Mouse (Mus musculus) liver, embryonic 13.5 days (tissue): ENCODE measurements around the gene Tinf2. TPM values are rescaled to one million over a fixed set of nuclear protein-coding genes. Genes with fewer than 3 reads are reported as not detected.

Experiments used
- ATAC-seq: fragments of 200-750 bp; cut with Nextera tagmentation; 2 replicates; pipeline ENCODE4 v1.8.0; 2017; ENCODE audit warnings: low read depth, mild to moderate bottlenecking, moderate number of reproducible peaks, moderate library complexity
- DNase-seq: peaks from one replicate; pipeline ENCODE4 v3.0.0; 2022
- H3K27ac ChIP-seq: fragments of 300-500 bp; sonication (generic); 2 replicates; pipeline ENCODE4 v1.5.1; 2015; ENCODE audit warnings: moderate library complexity, mild to moderate bottlenecking, inconsistent platforms
- H3K27me3 ChIP-seq: fragments of 300-500 bp; sonication (generic); 2 replicates; pipeline ENCODE4 v1.6.1; 2015; ENCODE audit warnings: mild to moderate bottlenecking, inconsistent platforms
- H3K36me3 ChIP-seq: fragments of 300-500 bp; sonication (generic); 2 replicates; pipeline ENCODE4 v1.6.1; 2015; ENCODE audit warnings: mild to moderate bottlenecking, inconsistent platforms
- H3K4me1 ChIP-seq: fragments of 300-500 bp; sonication (generic); replicated peaks from 2 replicates; pipeline ENCODE4 v1.6.1; 2015; ENCODE audit warnings: inconsistent platforms
- H3K4me2 ChIP-seq: fragments of 300-500 bp; sonication (generic); 2 replicates; pipeline ENCODE4 v1.6.1; 2015; ENCODE audit warnings: inconsistent platforms, mild to moderate bottlenecking, moderate library complexity
- H3K4me3 ChIP-seq: fragments of 300-500 bp; sonication (generic); replicated peaks from 2 replicates; pipeline ENCODE4 v1.5.1; 2015; ENCODE audit warnings: mild to moderate bottlenecking, inconsistent platforms
- H3K9ac ChIP-seq: fragments of 300-500 bp; sonication (generic); 2 replicates; pipeline ENCODE4 v1.6.1; 2015; ENCODE audit warnings: mild to moderate bottlenecking, inconsistent platforms
- H3K9me3 ChIP-seq: fragments of 300-500 bp; sonication (generic); replicated peaks from 2 replicates; pipeline ENCODE4 v1.6.1; 2016; ENCODE audit warnings: inconsistent platforms
- WGBS: fragments of 180-500 bp; shearing (Covaris S2); methylation state at CpG from one replicate; pipeline ENCODE4 v1.1.7; 2015; ENCODE audit not compliant: insufficient replicate concordance; 5-methylcytosine and 5-hydroxymethylcytosine counted together
- polyA plus RNA-seq: library from polyadenylated mRNA; unstranded; fragments of >200 nt; fragmentation: Nextera tagmentation; extraction: Ambion mirVana; gene quantifications from 2 replicates; pipeline ENCODE4 v1.2.1, GENCODE M21; 2015

The Tinf2 gene
- polyA plus RNA-seq, 1 experiment from 2014 or later: 21.1 TPM

DNA sequence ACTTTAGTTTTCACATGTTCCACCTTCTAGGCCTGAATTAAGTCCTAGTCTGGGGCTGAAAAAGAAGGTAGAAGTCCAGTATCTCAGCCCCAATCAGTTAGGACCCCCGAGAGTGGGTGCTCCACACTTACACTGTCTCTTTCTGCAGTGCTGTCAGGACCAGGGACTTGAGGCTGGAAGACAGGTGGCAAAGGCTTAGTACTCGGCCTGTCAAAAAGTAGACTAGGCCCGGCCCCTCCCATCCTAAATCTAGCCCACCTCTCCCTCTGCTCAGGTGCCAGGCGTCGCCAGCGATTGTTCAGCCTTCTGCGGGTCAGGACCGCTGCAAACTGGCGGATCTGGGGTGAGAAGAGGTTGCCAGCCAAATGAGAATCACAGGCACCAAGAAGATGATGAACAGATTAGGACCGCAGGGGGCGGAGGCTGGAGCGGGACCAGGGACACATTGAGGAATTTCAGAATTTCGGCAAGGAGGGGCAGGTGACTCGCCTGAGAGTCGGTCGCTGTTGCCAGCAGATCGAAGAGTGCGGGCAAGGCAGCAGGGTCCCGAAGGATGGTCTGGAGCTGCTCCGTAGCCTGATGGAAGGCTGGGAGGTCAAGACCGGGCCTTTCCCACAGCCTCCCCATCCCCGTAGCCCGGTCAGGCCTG, 46.6 kb downstream of the Tinf2 start:
- ATAC-seq: peak; percentile 39
- Histone ChIP-seq H3K9ac (peak overlapping the region; percentile 76), H3K27me3 (no peaks in the 10 kb centered on the region), H3K27ac (peak overlapping the region; percentile 67), H3K4me3 (peak overlapping the region; percentile 70), H3K4me1 (peaks cover 27% of the 10 kb centered on the region), H3K9me3 (no peaks in the 10 kb centered on the region), H3K4me2 (peak overlapping the region; percentile 96), H3K36me3 (peaks cover 83% of the 10 kb centered on the region)
- no peak for DNase-seq
- 3% methylated on average over 23 of the region's 23 CpGs for WGBS

GRCm38 (mm10) chr14:55629312-55629711, 52.3 kb downstream of the Tinf2 start:
- H3K27ac ChIP-seq: no peak overlapping the region
- H3K4me1 ChIP-seq: peaks cover 22% of the 10 kb centered on the region
- no peak overlapping the region for H3K4me3 ChIP-seq
- H3K4me2 ChIP-seq: no peak overlapping the region
- no peaks in the 10 kb centered on the region for H3K9me3 ChIP-seq
- DNase-seq: peak; percentile 40
- H3K36me3 ChIP-seq: peaks cover 99% of the 10 kb centered on the region
- H3K27me3 ChIP-seq: no peaks in the 10 kb centered on the region
- 42% methylated on average over 5 of the region's 5 CpGs for WGBS
- no peak overlapping the region for H3K9ac ChIP-seq
- no peak for ATAC-seq

DNA sequence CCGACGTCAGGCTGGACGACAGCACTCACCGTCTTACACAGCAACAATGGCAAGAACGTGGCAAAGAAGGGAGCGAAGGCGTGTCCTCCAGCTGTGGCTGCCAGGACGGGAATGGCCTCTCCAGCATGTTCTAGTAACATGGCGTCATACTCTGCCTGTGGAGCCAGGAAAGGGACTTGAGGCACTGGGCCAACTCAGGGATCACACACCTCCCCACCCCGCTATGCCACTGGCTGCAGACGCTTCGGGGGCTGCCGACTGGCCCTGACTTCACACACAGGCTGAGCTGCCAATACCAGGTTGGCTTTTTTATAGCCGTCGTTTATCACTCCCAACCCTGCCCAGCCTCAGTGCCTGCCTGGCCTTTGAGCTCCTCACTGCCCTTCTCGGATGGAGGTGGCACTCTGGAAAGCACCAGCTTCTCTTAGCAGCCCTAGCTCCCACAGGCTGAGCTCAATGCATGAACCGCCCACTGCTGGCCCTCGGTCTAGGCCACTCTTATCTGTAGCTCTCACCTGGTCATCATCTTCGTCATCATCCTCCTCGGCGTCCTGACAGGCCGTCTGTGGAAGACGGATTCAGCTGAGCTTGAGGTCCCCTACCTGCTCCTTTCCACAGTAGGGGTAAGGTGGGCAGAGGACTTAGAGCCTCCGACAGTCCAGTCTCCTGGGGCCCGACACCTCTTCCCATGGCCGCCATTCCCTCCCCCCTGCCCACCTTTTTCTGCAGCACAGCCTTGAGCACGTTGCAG, 53.4 kb downstream of the Tinf2 start:
- no peaks in the 10 kb centered on the region for H3K27me3 ChIP-seq
- ATAC-seq (peak; percentile 55), DNase-seq (no peak)
- peaks cover 94% of the 10 kb centered on the region for H3K36me3 ChIP-seq
- H3K9me3 ChIP-seq: no peaks in the 10 kb centered on the region
- no peak overlapping the region for H3K4me3 ChIP-seq
- no peak overlapping the region for H3K4me2 ChIP-seq
- H3K27ac ChIP-seq: no peak overlapping the region; the same call in 1 of the 2 replicates
- 73% methylated on average over 27 of the region's 27 CpGs for WGBS
- no peak overlapping the region for H3K9ac ChIP-seq
- H3K4me1 ChIP-seq: peaks cover 17% of the 10 kb centered on the region

Other genes with a start within 250 kb of the Tinf2 start
- 78.9 and 80.8 TPM in 2 replicates for gene Dhrs4, start 203.1 kb downstream of the Tinf2 start, polyA plus RNA-seq
- 0.55 and 0.58 TPM in 2 replicates for gene Carmil3, start 191.2 kb downstream of the Tinf2 start, polyA plus RNA-seq
- gene Cpne6, start 171.4 kb downstream of the Tinf2 start, polyA plus RNA-seq: 0.09 TPM in 1 of 2 replicates, not detected in the other
- not detected in 2 replicates for gene Nrl, start 156.8 kb downstream of the Tinf2 start, polyA plus RNA-seq
- 32.2 and 34.5 TPM in 2 replicates for gene Pck2, start 141.6 kb downstream of the Tinf2 start, polyA plus RNA-seq
- gene Dcaf11, start 121.8 kb downstream of the Tinf2 start, polyA plus RNA-seq: 48.9 and 59.1 TPM in 2 replicates
- gene A730061H03Rik, start 121.4 kb downstream of the Tinf2 start, polyA plus RNA-seq: 1.6 and 1.8 TPM in 2 replicates
- gene Fitm1, start 106.2 kb downstream of the Tinf2 start, polyA plus RNA-seq: 0.51 and 0.53 TPM in 2 replicates
- gene Psme1, start 103.7 kb downstream of the Tinf2 start, polyA plus RNA-seq: 103 and 111 TPM in 2 replicates
- gene Emc9, start 96.5 kb downstream of the Tinf2 start, polyA plus RNA-seq: 31.9 and 35.8 TPM in 2 replicates
- 202 and 224 TPM in 2 replicates for gene Psme2, start 90.7 kb downstream of the Tinf2 start, polyA plus RNA-seq
- gene Rnf31, start 90.1 kb downstream of the Tinf2 start, polyA plus RNA-seq: 9.0 and 12.6 TPM in 2 replicates
- 14.8 and 16.4 TPM in 2 replicates for gene Irf9, start 78.2 kb downstream of the Tinf2 start, polyA plus RNA-seq
- gene Rec8, start 63.8 kb downstream of the Tinf2 start, polyA plus RNA-seq: 1.6 and 1.7 TPM in 2 replicates
- 35.2 and 36.5 TPM in 2 replicates for gene Ipo4, start 45.9 kb downstream of the Tinf2 start, polyA plus RNA-seq
- 1.4 and 1.7 TPM in 2 replicates for gene Gm49378, start 43.9 kb downstream of the Tinf2 start, polyA plus RNA-seq
- 53.3 and 59.4 TPM in 2 replicates for gene Tm9sf1, start 38.0 kb downstream of the Tinf2 start, polyA plus RNA-seq
- 0.16 and 0.27 TPM in 2 replicates for gene Tssk4, start 31.6 kb downstream of the Tinf2 start, polyA plus RNA-seq
- 23.1 and 24.2 TPM in 2 replicates for gene Mdp1, start 21.3 kb downstream of the Tinf2 start, polyA plus RNA-seq
- 29.6 and 33.0 TPM in 2 replicates for gene Gmpr2, start 9.9 kb downstream of the Tinf2 start, polyA plus RNA-seq
- 325 TPM in 2 replicates for gene Nedd8, start 9.7 kb downstream of the Tinf2 start, polyA plus RNA-seq
- 1.5 and 2.0 TPM in 2 replicates for gene Tgm1, start 32.1 kb upstream of the Tinf2 start, polyA plus RNA-seq
- 12.9 and 14.7 TPM in 2 replicates for gene Rabggta, start 40.4 kb upstream of the Tinf2 start, polyA plus RNA-seq
- 36.1 and 36.4 TPM in 2 replicates for gene Dhrs1, start 63.9 kb upstream of the Tinf2 start, polyA plus RNA-seq
- 41.9 and 42.8 TPM in 2 replicates for gene Nop9, start 63.9 kb upstream of the Tinf2 start, polyA plus RNA-seq
- 21.1 and 21.3 TPM in 2 replicates for gene Cideb, start 76.6 kb upstream of the Tinf2 start, polyA plus RNA-seq
- 0.92 and 1.3 TPM in 2 replicates for gene Ltb4r2, start 79.6 kb upstream of the Tinf2 start, polyA plus RNA-seq
- 4.4 and 4.6 TPM in 2 replicates for gene Ltb4r1, start 84.1 kb upstream of the Tinf2 start, polyA plus RNA-seq
- 1.8 and 2.2 TPM in 2 replicates for gene Adcy4, start 102.3 kb upstream of the Tinf2 start, polyA plus RNA-seq
- gene Ripk3, start 107.0 kb upstream of the Tinf2 start, polyA plus RNA-seq: 20.4 and 22.1 TPM in 2 replicates
- gene Nfatc4, start 141.3 kb upstream of the Tinf2 start, polyA plus RNA-seq: 1.5 and 1.8 TPM in 2 replicates
- 2.2 and 3.1 TPM in 2 replicates for gene Nynrin, start 172.2 kb upstream of the Tinf2 start, polyA plus RNA-seq
- 0.10 and 0.13 TPM in 2 replicates for gene Cbln3, start 202.6 kb upstream of the Tinf2 start, polyA plus RNA-seq
- 6.8 and 7.6 TPM in 2 replicates for gene Khnyn, start 203.1 kb upstream of the Tinf2 start, polyA plus RNA-seq
- 13.3 and 14.1 TPM in 2 replicates for gene Sdr39u1, start 218.5 kb upstream of the Tinf2 start, polyA plus RNA-seq